Mouse (Mus musculus) embryonic facial prominence, embryonic 10.5 days (tissue): ENCODE measurements around the gene Phf14. TPM values are rescaled to one million over a fixed set of nuclear protein-coding genes. Genes with fewer than 3 reads are reported as not detected.

Experiments
- DNase-seq: peaks from one replicate; pipeline ENCODE4 v3.0.0-alpha.2; 2017; ENCODE audit warnings: low spot score
- H3K27ac ChIP-seq: fragments of 300-500 bp; sonication (generic); replicated peaks from 2 replicates; pipeline ENCODE4 v1.5.1; 2016; ENCODE audit warnings: mild to moderate bottlenecking
- H3K27me3 ChIP-seq: fragments of 300-500 bp; sonication (generic); replicated peaks from 2 replicates; pipeline ENCODE4 v1.6.1; 2016; ENCODE audit warnings: low read depth, mild to moderate bottlenecking; ENCODE audit not compliant: poor library complexity, severe bottlenecking
- H3K36me3 ChIP-seq: fragments of 300-500 bp; sonication (generic); replicated peaks from 2 replicates; pipeline ENCODE4 v1.6.1; 2016; ENCODE audit warnings: mild to moderate bottlenecking, moderate library complexity
- H3K4me1 ChIP-seq: fragments of 300-500 bp; sonication (generic); 2 replicates; pipeline ENCODE4 v1.6.1; 2016
- H3K4me3 ChIP-seq: fragments of 300-500 bp; sonication (generic); 2 replicates; pipeline ENCODE4 v1.5.1; 2016; ENCODE audit warnings: mild to moderate bottlenecking, moderate library complexity
- H3K9me3 ChIP-seq: fragments of 300-500 bp; sonication (generic); 2 replicates; pipeline ENCODE4 v1.6.1; 2016; ENCODE audit warnings: mild to moderate bottlenecking
- WGBS: fragments of 180-500 bp; shearing (Covaris S2); methylation state at CpG from one replicate; pipeline ENCODE4 v1.1.7; 2016; 5-methylcytosine and 5-hydroxymethylcytosine counted together
- polyA plus RNA-seq: library from polyadenylated mRNA; unstranded; fragments of >200 nt; fragmentation: Nextera tagmentation; extraction: Ambion mirVana; gene quantifications from 2 replicates; pipeline ENCODE4 v1.2.1, GENCODE M21; 2016

The Phf14 gene
- polyA plus RNA-seq, 1 experiment from 2014 or later, result 79.0 TPM

DNA sequence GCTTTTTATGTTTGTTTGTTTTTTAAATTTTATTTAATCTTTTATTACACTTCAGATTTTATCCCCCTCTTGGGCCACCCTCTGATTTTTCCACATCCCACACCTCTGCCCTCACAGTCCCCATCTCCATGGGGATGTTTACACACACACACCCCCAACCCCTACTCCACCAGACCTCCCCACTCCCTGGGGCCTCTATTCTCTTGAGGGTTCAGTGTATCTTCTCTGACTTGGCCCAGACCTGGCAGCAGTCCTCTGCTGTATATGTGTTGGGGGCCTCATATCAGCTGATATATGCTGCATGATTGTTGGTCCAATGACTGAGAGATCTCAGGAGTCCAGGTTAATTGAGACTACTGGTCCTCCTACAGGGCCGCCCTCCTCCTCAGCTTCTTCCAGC is 86.2 kb downstream of the Phf14 start:
- Histone ChIP-seq H3K27me3 (no peaks in the 10 kb centered on the region), H3K4me1 (no peaks in the 10 kb centered on the region), H3K4me3 (no peak overlapping the region), H3K27ac (no peak overlapping the region), H3K9me3 (no peaks in the 10 kb centered on the region), H3K36me3 (peaks cover 76% of the 10 kb centered on the region)
- 86% methylated on average over 1 of the region's 1 CpGs for WGBS
- DNase-seq, result no peak

DNA sequence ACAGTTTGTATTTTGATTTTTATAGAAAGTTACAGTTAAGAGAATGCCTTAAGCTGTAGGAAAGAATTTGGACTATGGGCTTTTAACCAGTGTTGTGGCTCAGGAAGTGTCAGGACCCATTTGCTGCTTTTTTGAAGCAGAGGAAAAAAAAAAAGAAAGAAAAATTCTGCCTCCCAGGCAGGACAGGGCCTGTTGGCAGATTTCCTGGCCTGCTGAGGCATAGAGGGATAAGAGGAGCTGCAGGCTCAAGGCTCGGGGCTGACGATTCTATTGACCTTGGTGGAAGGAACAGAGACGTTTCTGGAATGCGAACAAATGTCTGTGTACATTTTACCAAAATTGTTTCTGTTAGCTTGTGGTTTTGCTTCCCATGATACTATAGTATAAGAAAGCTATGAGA is 91.0 kb downstream of the Phf14 start:
- H3K27ac ChIP-seq, result no peak overlapping the region
- 94% methylated on average over 4 of the region's 4 CpGs for WGBS
- no peaks in the 10 kb centered on the region for H3K9me3 ChIP-seq
- no peaks in the 10 kb centered on the region for H3K4me1 ChIP-seq
- peaks cover 83% of the 10 kb centered on the region for H3K36me3 ChIP-seq
- H3K27me3 ChIP-seq, result no peaks in the 10 kb centered on the region
- no peak for DNase-seq
- H3K4me3 ChIP-seq, result no peak overlapping the region

DNA sequence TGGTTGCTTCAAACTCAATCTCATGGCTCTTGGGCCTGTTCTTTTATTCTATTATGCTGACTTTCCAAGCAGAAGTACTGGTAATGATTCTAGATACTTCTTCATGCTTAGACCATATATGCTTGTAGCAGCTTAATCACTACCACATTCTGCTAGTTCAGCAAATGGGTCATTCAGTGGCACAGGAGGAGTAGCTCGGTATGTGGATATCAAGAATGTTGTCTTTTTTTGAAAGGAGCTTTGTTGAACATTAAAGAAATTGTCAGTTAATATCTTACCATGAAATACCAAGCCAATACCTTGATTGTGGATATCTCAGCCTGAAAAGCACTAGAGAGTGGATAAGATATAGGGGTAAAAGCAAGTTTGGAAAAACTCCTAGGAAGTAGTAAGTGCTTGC is 91.9 kb downstream of the Phf14 start:
- H3K9me3 ChIP-seq, result no peaks in the 10 kb centered on the region
- H3K36me3 ChIP-seq, result peaks cover 74% of the 10 kb centered on the region
- WGBS, result 94% methylated on average over 1 of the region's 1 CpGs
- no peaks in the 10 kb centered on the region for H3K4me1 ChIP-seq
- DNase-seq, result no peak
- H3K27me3 ChIP-seq, result no peaks in the 10 kb centered on the region
- H3K4me3 ChIP-seq, result no peak overlapping the region
- H3K27ac ChIP-seq, result no peak overlapping the region

DNA sequence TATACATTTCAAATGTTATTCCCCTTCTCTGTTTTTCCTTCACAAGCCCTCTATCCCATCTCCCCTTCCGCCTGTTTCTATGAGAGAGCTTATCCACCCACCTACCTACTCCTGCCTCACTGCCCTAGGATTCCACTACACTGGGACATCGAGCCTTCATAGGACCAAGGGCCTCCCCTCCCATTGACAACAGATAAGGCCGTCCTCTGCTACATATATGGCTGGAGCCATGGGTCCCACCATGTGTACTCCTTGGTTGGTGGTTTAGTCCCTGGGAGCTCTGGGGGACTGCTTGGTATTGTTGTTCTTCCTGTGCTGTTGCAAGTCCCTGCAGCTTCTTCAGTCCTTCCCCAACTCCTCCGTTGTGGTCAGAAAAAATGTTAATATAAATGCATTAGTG is 97.8 kb downstream of the Phf14 start:
- 92% methylated on average over 4 of the region's 4 CpGs for WGBS

DNA sequence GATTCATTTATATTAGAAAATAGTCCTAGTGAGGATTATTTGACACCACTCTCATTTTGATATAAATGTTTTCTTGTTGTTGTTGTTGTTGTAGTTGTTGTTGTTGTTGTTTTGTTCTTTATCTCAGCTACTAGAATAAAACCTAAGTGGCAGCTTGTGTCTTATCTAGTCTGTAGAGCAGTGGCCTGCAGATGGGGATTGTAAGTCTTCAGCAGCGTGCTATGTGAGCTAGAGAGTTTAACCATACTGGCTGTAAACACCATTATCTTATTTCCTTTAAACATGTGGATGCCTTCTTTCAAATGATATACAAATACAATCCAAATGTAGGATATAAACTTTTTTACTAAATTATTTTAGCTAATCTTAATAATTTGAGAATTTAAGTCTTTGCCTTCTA is 98.4 kb downstream of the Phf14 start:
- Histone ChIP-seq H3K9me3 (no peaks in the 10 kb centered on the region), H3K4me1 (no peaks in the 10 kb centered on the region), H3K36me3 (peaks cover 38% of the 10 kb centered on the region), H3K27me3 (no peaks in the 10 kb centered on the region), H3K4me3 (no peak overlapping the region), H3K27ac (no peak overlapping the region)
- DNase-seq, result no peak
- WGBS, result 92% methylated on average over 1 of the region's 1 CpGs

More for the DNA sequence above, 97.8 kb downstream of the Phf14 start:
- Histone ChIP-seq H3K4me1 (no peaks in the 10 kb centered on the region), H3K36me3 (peaks cover 38% of the 10 kb centered on the region), H3K9me3 (no peaks in the 10 kb centered on the region), H3K27me3 (no peaks in the 10 kb centered on the region), H3K27ac (no peak overlapping the region), H3K4me3 (no peak overlapping the region)
- no peak for DNase-seq

DNA sequence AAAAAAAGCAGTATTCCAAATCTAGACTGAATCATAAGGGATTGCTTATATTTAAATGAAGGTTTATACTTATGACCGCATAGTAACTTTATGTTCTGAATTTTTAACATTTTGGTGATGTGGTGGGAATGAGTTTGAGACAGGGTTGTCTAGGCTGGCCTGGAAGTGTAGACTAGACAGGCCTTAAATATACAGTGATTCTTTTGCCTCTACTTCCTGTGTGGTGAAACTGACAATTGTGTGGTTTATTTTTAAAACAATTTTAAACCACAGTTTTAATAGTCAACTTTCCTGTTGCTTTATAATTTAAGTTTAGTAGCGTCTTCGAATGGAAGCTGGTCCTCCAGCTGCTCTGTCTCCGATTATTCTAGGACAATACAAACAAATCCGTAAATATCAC is 104.5 kb downstream of the Phf14 start:
- 93% methylated on average over 5 of the region's 5 CpGs for WGBS
- Histone ChIP-seq H3K27ac (no peak overlapping the region), H3K4me1 (no peaks in the 10 kb centered on the region), H3K9me3 (no peaks in the 10 kb centered on the region), H3K4me3 (no peak overlapping the region), H3K27me3 (no peaks in the 10 kb centered on the region), H3K36me3 (peaks cover 18% of the 10 kb centered on the region)
- DNase-seq, result no peak

DNA sequence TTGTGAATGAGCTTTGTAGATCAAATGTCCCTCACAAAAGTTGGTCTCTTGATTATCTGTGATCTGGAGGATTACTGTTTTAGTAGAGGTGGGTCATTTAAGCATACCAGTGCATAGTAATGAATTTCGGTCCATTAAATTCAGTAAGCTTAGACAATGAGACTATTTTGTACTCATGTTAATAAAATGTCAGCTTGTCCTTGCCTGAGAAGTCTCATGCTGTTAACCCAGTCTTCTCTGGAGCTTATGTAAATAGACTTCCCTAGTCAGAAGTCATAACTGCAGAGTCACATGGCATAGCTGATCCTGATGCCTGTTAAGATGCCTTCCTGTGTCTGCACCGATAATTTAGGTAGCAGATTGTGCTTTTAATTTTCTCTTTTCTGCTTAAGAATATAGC is 106.4 kb downstream of the Phf14 start:
- Histone ChIP-seq H3K27me3 (no peaks in the 10 kb centered on the region), H3K9me3 (no peaks in the 10 kb centered on the region), H3K27ac (no peak overlapping the region), H3K36me3 (peaks cover 21% of the 10 kb centered on the region), H3K4me3 (no peak overlapping the region), H3K4me1 (no peaks in the 10 kb centered on the region)
- WGBS, result 82% methylated on average over 2 of the region's 2 CpGs
- DNase-seq, result no peak

DNA sequence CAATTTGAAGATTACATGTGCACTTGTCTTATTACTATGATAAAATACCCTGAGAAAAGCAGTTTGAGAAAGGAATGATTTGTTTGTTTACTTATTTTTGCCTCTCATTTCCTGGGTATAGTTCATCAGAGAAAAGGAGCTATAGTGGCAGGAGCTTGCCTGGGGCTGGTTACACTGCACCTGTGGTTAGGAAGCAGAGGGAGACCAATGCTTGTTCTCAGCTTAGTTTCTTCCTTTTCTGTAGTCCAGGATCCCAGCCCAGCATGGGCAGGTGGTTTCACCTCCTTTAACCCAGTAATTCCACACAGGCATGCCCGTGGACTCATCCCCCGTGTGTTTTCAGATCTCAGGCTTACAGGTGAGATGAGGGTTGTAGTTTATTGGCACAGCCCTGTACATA is 107.1 kb downstream of the Phf14 start:
- peaks cover 23% of the 10 kb centered on the region for H3K36me3 ChIP-seq
- H3K4me1 ChIP-seq, result no peaks in the 10 kb centered on the region
- DNase-seq, result no peak
- WGBS, result 90% methylated on average over 2 of the region's 2 CpGs
- no peaks in the 10 kb centered on the region for H3K9me3 ChIP-seq
- H3K4me3 ChIP-seq, result no peak overlapping the region
- H3K27me3 ChIP-seq, result no peaks in the 10 kb centered on the region
- no peak overlapping the region for H3K27ac ChIP-seq

DNA sequence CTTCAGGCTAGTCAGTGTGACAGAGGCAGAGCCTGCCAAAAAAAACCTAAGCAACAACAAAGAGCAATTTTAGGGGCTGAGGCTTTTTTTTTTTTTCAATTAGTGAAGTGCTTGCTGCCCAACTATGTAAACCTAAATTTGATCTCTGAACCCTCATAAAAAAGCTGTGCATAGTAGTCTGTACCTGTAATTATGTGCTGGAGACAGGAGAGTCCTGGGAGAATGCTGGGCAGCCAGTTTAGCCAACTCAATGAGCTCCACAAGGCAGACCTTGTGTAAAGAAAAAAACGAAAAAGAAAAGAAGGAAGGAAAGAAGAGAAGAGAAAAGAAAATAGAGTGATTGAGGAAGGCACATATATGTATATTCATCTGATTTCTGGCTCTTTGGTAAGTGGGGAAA is 112.1 kb downstream of the Phf14 start:
- Histone ChIP-seq H3K27ac (no peak overlapping the region), H3K9me3 (no peaks in the 10 kb centered on the region), H3K27me3 (no peaks in the 10 kb centered on the region), H3K36me3 (peaks cover 34% of the 10 kb centered on the region), H3K4me3 (no peak overlapping the region), H3K4me1 (no peaks in the 10 kb centered on the region)
- DNase-seq, result no peak
- 76% methylated on average over 1 of the region's 1 CpGs for WGBS

DNA sequence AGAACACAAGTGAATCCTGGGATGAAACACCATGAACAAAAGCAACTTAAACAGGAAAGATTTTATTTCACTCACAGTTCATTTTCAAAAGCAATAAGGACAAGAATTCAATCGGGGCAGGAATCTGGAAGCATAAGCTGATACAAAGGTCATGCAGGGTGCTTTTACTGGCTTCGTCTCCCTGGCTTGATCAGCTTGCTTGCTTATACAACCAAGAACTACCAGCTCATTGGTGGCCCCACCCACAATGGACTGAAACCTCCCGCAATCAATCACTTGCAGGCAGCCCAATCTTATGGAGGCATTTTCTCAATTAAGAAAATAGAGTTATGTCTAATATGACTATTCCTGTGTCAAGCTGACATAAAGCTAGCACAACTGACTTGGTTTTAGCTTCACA is 112.5 kb downstream of the Phf14 start:
- H3K36me3 ChIP-seq, result peaks cover 31% of the 10 kb centered on the region
- DNase-seq, result no peak
- H3K4me3 ChIP-seq, result no peak overlapping the region
- H3K27me3 ChIP-seq, result no peaks in the 10 kb centered on the region
- WGBS, result 87% methylated on average over 3 of the region's 3 CpGs
- no peaks in the 10 kb centered on the region for H3K9me3 ChIP-seq
- H3K27ac ChIP-seq, result no peak overlapping the region
- no peaks in the 10 kb centered on the region for H3K4me1 ChIP-seq

DNA sequence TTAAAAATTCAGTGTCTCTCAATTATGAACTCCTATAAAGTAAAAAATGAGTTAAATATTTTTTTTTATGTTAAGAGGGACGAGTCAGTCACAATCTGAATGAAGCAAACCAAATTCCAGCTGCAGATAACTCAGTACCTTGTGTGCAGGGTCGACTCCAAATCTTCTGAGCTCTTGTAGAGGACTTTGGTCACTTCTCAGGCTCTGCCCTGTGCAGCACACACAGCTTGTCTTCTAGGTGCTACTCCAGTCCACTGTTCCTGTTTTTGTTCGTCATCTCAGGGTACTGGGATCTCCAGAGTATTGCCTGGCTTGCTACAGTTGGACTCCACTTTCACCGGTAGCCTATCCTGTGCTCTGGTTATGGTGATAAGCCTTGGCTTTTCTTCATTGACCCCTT is 113.1 kb downstream of the Phf14 start:
- H3K4me3 ChIP-seq, result no peak overlapping the region
- H3K27ac ChIP-seq, result no peak overlapping the region
- WGBS, result 89% methylated on average over 4 of the region's 4 CpGs
- H3K4me1 ChIP-seq, result no peaks in the 10 kb centered on the region
- H3K27me3 ChIP-seq, result no peaks in the 10 kb centered on the region
- H3K9me3 ChIP-seq, result no peaks in the 10 kb centered on the region
- DNase-seq, result no peak
- H3K36me3 ChIP-seq, result peaks cover 31% of the 10 kb centered on the region

DNA sequence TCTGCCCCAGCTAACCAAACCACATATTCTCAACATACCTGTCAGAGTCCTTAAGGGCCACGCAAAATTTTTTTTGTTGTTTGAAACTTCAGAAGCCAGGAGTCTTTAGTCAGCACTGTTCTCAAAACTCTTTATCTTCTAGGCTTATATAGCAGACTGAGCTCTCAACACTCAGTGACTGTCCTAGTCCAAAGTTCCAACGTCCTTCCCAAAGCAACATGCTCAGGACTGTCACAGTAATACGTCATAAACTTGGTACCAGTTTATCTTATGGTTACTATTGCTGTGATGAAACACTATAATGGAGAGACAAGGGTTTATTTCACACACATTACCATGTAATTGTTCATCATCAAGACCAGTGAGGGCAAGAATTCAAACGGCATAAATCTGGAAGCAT is 113.9 kb downstream of the Phf14 start:
- H3K27ac ChIP-seq, result no peak overlapping the region
- no peak for DNase-seq
- H3K27me3 ChIP-seq, result no peaks in the 10 kb centered on the region
- WGBS, result 94% methylated on average over 4 of the region's 4 CpGs
- H3K4me1 ChIP-seq, result no peaks in the 10 kb centered on the region
- H3K9me3 ChIP-seq, result no peaks in the 10 kb centered on the region
- peaks cover 31% of the 10 kb centered on the region for H3K36me3 ChIP-seq
- H3K4me3 ChIP-seq, result no peak overlapping the region

DNA sequence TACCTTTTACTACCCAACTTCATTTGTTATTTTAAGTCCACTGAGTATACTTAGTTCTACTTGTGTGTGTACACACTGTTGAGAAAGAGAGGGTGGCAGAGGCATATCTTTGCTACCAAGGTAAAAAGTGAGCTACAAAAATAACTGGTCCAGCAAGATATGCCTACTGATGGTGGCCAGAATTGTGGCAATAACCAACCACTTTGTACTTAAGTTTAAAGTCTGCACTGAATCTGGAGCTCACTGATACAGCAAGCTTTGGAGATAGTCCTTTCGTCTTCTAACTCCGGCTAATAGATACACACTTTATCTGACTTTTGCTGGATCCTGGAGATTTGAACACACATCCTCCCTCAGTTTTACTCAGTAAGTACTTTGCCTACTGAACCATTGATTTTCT is 115.8 kb downstream of the Phf14 start:
- no peaks in the 10 kb centered on the region for H3K27me3 ChIP-seq
- no peak overlapping the region for H3K4me3 ChIP-seq
- H3K9me3 ChIP-seq, result no peaks in the 10 kb centered on the region
- peaks cover 28% of the 10 kb centered on the region for H3K36me3 ChIP-seq
- H3K4me1 ChIP-seq, result no peaks in the 10 kb centered on the region
- DNase-seq, result no peak
- no peak overlapping the region for H3K27ac ChIP-seq
- 96% methylated on average over 2 of the region's 2 CpGs for WGBS
